Mouse (Mus musculus) liver, adult 2 months (tissue): ENCODE measurements around the gene Map1s. TPM values are rescaled to one million over a fixed set of nuclear protein-coding genes. Genes with fewer than 3 reads are reported as not detected.

Experiments used
- DNase-seq: peaks from one replicate; pipeline ENCODE4 v3.0.0-alpha.2; 2011; ENCODE audit warnings: low read depth, low spot score; ENCODE audit errors: extremely low read depth
- H3K27ac ChIP-seq: fragments of 200-500 bp; replicated peaks from 2 replicates; pipeline ENCODE4 v1.5.1; 2012; ENCODE audit warnings: low read depth, mild to moderate bottlenecking, control low read depth, inconsistent platforms, low read length; ENCODE audit not compliant: insufficient read depth
- H3K27me3 ChIP-seq: fragments of 200-500 bp; 2 replicates; pipeline ENCODE4 v1.6.1; 2012; ENCODE audit warnings: mild to moderate bottlenecking, moderate library complexity, low read length, inconsistent platforms; ENCODE audit not compliant: control insufficient read depth, insufficient read depth
- H3K36me3 ChIP-seq: fragments of 200-500 bp; 2 replicates; pipeline ENCODE4 v1.6.1; 2012; ENCODE audit warnings: low read length, inconsistent platforms; ENCODE audit not compliant: control insufficient read depth, insufficient read depth
- H3K4me1 ChIP-seq: fragments of 200-500 bp; 2 replicates; pipeline ENCODE4 v1.6.1; 2011; ENCODE audit warnings: low read length; ENCODE audit not compliant: control insufficient read depth, insufficient read depth
- H3K4me3 ChIP-seq: fragments of 200-500 bp; 2 replicates; pipeline ENCODE4 v1.5.1; 2011; ENCODE audit warnings: low read depth, mild to moderate bottlenecking, control low read depth, low read length, moderate library complexity; ENCODE audit not compliant: insufficient read depth
- H3K79me2 ChIP-seq: fragments of 200-500 bp; 2 replicates; pipeline ENCODE4 v1.6.1; 2012; ENCODE audit warnings: inconsistent platforms, mild to moderate bottlenecking, low read length, moderate library complexity; ENCODE audit not compliant: control insufficient read depth, insufficient read depth
- H3K9ac ChIP-seq: fragments of 200-500 bp; 2 replicates; pipeline ENCODE4 v1.6.1; 2012; ENCODE audit warnings: low read depth, mild to moderate bottlenecking, control low read depth, inconsistent platforms, low read length
- CTCF ChIP-seq: fragments of 200-500 bp; IDR thresholded peaks from 2 replicates; pipeline ENCODE4 v1.5.1; 2011; ENCODE audit warnings: low read depth, low read length, control low read depth
- POLR2A ChIP-seq: fragments of 200-500 bp; IDR thresholded peaks from 2 replicates; pipeline ENCODE4 v1.6.1; 2011; ENCODE audit warnings: low read length, control low read depth; ENCODE audit not compliant: insufficient read depth; ENCODE audit errors: extremely low read depth
- WGBS: fragments of 180-500 bp; shearing (Covaris S2); methylation state at CpG from one replicate; pipeline ENCODE4 v1.1.7; 2018; 5-methylcytosine and 5-hydroxymethylcytosine counted together
- polyA plus RNA-seq: library from polyadenylated mRNA; depleted of rRNA; stranded (reverse); fragments of >200 nt; gene quantifications from 2 replicates; pipeline ENCODE4 v1.2.3, GENCODE M21; 2012
- total RNA-seq: library from RNA; depleted of rRNA; stranded (reverse); fragments of >200 nt; gene quantifications from 2 replicates; pipeline ENCODE4 v1.2.3, GENCODE M21; 2014

Map1s gene
- total and polyA plus RNA-seq, 2 experiments = 1.8 to 8.7 TPM

GRCm38 (mm10) chr8:70873364-70873985 is 32.3 kb upstream of the Map1s start, which contains the start of gene Ccdc124:
Gene Ccdc124 (minus strand): TSS chr8:70873935.
- no peaks in the 10 kb centered on the region for H3K79me2 ChIP-seq
- 0 out of 2 replicates have a peak, but pooled peaks cover 2% of the 10 kb centered on the region for H3K4me1 ChIP-seq
- 1% methylated on average over 46 of the region's 46 CpGs for WGBS
- peak within 1 kb of the TSS; percentile 78 for H3K4me3 ChIP-seq
- DNase-seq = peak; percentile 74
- no peaks in the 10 kb centered on the region for H3K27me3 ChIP-seq
- H3K27ac ChIP-seq = peak within 1 kb of the TSS; percentile 43
- TF ChIP-seq POLR2A (0 out of 2 replicates have a peak, but pooled peaks have one; percentile 29), CTCF (peak; percentile 90)
- no peaks in the 10 kb centered on the region for H3K36me3 ChIP-seq
- peak within 1 kb of the TSS; percentile 82 for H3K9ac ChIP-seq

DNA sequence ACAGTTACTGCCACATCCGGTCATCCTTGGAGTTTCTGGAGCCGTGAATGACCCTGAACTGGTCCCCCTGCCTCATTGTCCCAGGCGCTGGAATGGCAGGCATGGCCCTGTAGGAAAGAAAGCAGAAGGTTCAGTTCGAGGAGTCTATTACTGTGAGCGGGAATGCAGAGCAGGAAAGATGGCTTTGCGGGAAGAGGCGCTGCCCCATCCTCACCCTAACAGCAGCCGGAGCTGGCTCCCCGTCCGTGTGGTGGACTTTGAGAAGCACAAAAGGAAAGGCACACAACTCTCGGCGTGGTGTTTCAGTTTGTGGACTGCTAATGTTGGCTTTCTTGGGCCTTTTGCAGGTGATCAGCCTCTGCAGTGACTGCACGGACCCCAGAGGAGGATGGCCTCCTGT is 31.3 kb upstream of the Map1s start:
- Histone ChIP-seq H3K4me3 (no peak overlapping the region), H3K9ac (no peak overlapping the region), H3K27ac (no peak overlapping the region), H3K36me3 (no peaks in the 10 kb centered on the region), H3K27me3 (no peaks in the 10 kb centered on the region), H3K4me1 (0 out of 2 replicates have a peak, but pooled peaks cover 2% of the 10 kb centered on the region), H3K79me2 (no peaks in the 10 kb centered on the region)
- TF ChIP-seq POLR2A (no peak), CTCF (no peak)
- no peak for DNase-seq
- 96% methylated on average over 13 of the region's 13 CpGs for WGBS

- no peak for DNase-seq
- H3K4me3 ChIP-seq = no peak overlapping the region
- TF ChIP-seq POLR2A (no peak), CTCF (no peak)
- no peak overlapping the region for H3K27ac ChIP-seq
- 61% methylated on average over 4 of the region's 4 CpGs for WGBS
- H3K27me3 ChIP-seq = no peaks in the 10 kb centered on the region
- H3K79me2 ChIP-seq = no peaks in the 10 kb centered on the region
- no peaks in the 10 kb centered on the region for H3K36me3 ChIP-seq
- no peak overlapping the region for H3K9ac ChIP-seq
- 0 out of 2 replicates have a peak, but pooled peaks cover 2% of the 10 kb centered on the region for H3K4me1 ChIP-seq
Measured at GRCm38 (mm10) chr8:70876382-70876781, 29.4 kb upstream of the Map1s start.

- Histone ChIP-seq H3K79me2 (no peaks in the 10 kb centered on the region), H3K27me3 (no peaks in the 10 kb centered on the region), H3K4me3 (no peak overlapping the region), H3K4me1 (no peaks in the 10 kb centered on the region), H3K27ac (no peak overlapping the region), H3K9ac (no peak overlapping the region), H3K36me3 (no peaks in the 10 kb centered on the region)
- no peak for TF ChIP-seq CTCF
- no peak for TF ChIP-seq POLR2A
- WGBS = 41% methylated on average over 2 of the region's 2 CpGs
- no peak for DNase-seq
Measured at GRCm38 (mm10) chr8:70878178-70878577, 27.6 kb upstream of the Map1s start.

GRCm38 (mm10) chr8:70879500-70879899 is 26.2 kb upstream of the Map1s start:
- WGBS = 80% methylated on average over 4 of the region's 4 CpGs
- no peaks in the 10 kb centered on the region for H3K79me2 ChIP-seq
- TF ChIP-seq POLR2A = no peak
- TF ChIP-seq CTCF = no peak

DNA sequence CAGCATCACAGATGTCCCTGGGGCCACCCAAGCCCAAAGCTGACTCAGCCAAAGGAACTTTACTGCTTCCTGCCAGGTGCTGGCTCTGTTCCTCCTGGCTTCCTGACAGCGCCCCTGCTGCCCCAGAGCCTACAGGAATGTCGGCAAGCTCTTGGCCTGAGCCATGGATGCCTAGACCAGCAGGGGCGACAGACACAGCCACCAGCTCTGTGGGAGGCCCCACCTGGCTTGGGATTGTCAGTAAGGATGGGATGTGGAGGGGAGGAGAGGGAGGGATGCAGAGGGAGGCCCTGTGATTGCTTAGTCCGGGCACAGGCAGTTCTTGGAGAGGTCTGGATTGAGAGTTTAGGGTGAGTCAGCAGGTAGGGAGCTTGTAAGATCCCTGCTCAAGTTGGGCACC is 25.6 kb upstream of the Map1s start:
- H3K27me3 ChIP-seq = no peaks in the 10 kb centered on the region
- WGBS = 22% methylated on average over 4 of the region's 4 CpGs

More at GRCm38 (mm10) chr8:70879500-70879899, 26.2 kb upstream of the Map1s start:
- Histone ChIP-seq H3K36me3 (no peaks in the 10 kb centered on the region), H3K4me1 (no peaks in the 10 kb centered on the region), H3K9ac (no peak overlapping the region), H3K27ac (no peak overlapping the region), H3K27me3 (no peaks in the 10 kb centered on the region), H3K4me3 (no peak overlapping the region)
- DNase-seq = no peak

More for the DNA sequence above, 25.6 kb upstream of the Map1s start:
- Histone ChIP-seq H3K9ac (no peak overlapping the region), H3K36me3 (no peaks in the 10 kb centered on the region), H3K4me1 (no peaks in the 10 kb centered on the region), H3K27ac (no peak overlapping the region), H3K4me3 (no peak overlapping the region), H3K79me2 (no peaks in the 10 kb centered on the region)
- TF ChIP-seq POLR2A = no peak
- TF ChIP-seq CTCF = no peak
- DNase-seq = no peak
